Mouse (Mus musculus) kidney, postnatal 0 days (tissue): Measurements from ENCODE around the gene Iba57. TPM values are rescaled to one million over a fixed set of nuclear protein-coding genes. Genes with fewer than 3 reads are reported as not detected.

Source experiments
- ATAC-seq: fragments of 200-750 bp; cut with Nextera tagmentation; replicated peaks from 2 replicates; pipeline ENCODE4 v1.8.0; 2017; ENCODE audit warnings: low read depth, moderate number of reproducible peaks, moderate TSS enrichment, moderate library complexity; ENCODE audit not compliant: low FRiP score
- DNase-seq: peaks from one replicate; pipeline ENCODE4 v3.0.0-alpha.2; 2016; ENCODE audit warnings: low spot score
- H3K27ac ChIP-seq: fragments of 300-500 bp; sonication (generic); 2 replicates; pipeline ENCODE4 v1.5.1; 2014; ENCODE audit warnings: mild to moderate bottlenecking
- H3K27me3 ChIP-seq: fragments of 300-500 bp; sonication (generic); 2 replicates; pipeline ENCODE4 v1.6.1; 2014; ENCODE audit warnings: low read length, mixed read lengths; ENCODE audit not compliant: insufficient read depth
- H3K36me3 ChIP-seq: fragments of 300-500 bp; sonication (generic); 2 replicates; pipeline ENCODE4 v1.6.1; 2014; ENCODE audit warnings: low read length, mixed read lengths; ENCODE audit not compliant: insufficient read depth
- H3K4me1 ChIP-seq: fragments of 300-500 bp; sonication (generic); replicated peaks from 2 replicates; pipeline ENCODE4 v1.6.1; 2014; ENCODE audit warnings: antibody characterized with exemption, low read length, mixed read lengths; ENCODE audit not compliant: insufficient read depth
- H3K4me2 ChIP-seq: fragments of 300-500 bp; sonication (generic); 2 replicates; pipeline ENCODE4 v1.6.1; 2014; ENCODE audit warnings: mild to moderate bottlenecking, low read length, moderate library complexity, mixed read lengths
- H3K4me3 ChIP-seq: fragments of 300-500 bp; sonication (generic); replicated peaks from 2 replicates; pipeline ENCODE4 v1.5.1; 2014; ENCODE audit warnings: low read depth, low read length
- H3K9ac ChIP-seq: fragments of 300-500 bp; sonication (generic); 2 replicates; pipeline ENCODE4 v1.6.1; 2014; ENCODE audit warnings: low read depth, low read length
- H3K9me3 ChIP-seq: fragments of 300-500 bp; sonication (generic); replicated peaks from 2 replicates; pipeline ENCODE4 v1.6.1; 2016; ENCODE audit warnings: low read length, inconsistent platforms, mixed read lengths
- CTCF ChIP-seq: IDR thresholded peaks from 2 replicates; pipeline ENCODE4 v1.5.1; 2016; ENCODE audit warnings: antibody characterized with exemption, low read depth, mild to moderate bottlenecking, moderate library complexity
- WGBS: fragments of 180-500 bp; shearing (Covaris S2); extraction: QIAGEN DNeasy Blood & Tissue Kit; methylation state at CpG from one replicate; pipeline ENCODE4 v1.1.7; 2014; 5-methylcytosine and 5-hydroxymethylcytosine counted together
- polyA plus RNA-seq: library from polyadenylated mRNA; unstranded; fragments of >200 nt; fragmentation: Nextera tagmentation; extraction: Ambion mirVana; gene quantifications from 2 replicates; pipeline ENCODE4 v1.2.1, GENCODE M21; 2015

Iba57 gene
- polyA plus RNA-seq, 1 experiment from 2014 or later = 6.9 TPM

DNA sequence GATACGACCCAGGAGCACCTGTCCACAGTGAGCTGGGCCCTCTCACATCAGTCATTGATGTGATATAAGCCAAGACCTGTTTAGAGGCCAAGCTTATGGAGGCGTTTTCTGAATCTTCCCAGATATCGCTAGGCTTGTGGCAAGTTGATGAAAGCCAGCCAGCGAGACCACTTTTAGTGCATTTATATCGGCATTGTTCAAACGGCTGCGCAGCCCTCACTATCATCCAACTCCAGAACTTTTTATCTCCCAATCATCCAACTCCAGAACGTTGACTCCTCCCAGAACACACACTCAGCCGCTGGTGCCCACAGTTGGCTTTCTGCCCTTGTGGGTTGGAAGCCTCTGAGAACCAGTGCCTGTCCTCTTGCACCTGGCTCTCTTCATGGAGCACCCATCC is 845 bp upstream of the Iba57 start:
- Histone ChIP-seq H3K27me3 (no peaks in the 10 kb centered on the region), H3K9me3 (no peaks in the 10 kb centered on the region), H3K27ac (peak overlapping the region; percentile 100), H3K4me3 (peak overlapping the region; percentile 72), H3K4me1 (peaks cover 7% of the 10 kb centered on the region), H3K9ac (no peak overlapping the region), H3K4me2 (peak overlapping the region; percentile 56), H3K36me3 (no peaks in the 10 kb centered on the region)
- TF ChIP-seq CTCF = no peak
- ATAC-seq = no peak
- 88% methylated on average over 9 of the region's 9 CpGs for WGBS
- no peak for DNase-seq

DNA sequence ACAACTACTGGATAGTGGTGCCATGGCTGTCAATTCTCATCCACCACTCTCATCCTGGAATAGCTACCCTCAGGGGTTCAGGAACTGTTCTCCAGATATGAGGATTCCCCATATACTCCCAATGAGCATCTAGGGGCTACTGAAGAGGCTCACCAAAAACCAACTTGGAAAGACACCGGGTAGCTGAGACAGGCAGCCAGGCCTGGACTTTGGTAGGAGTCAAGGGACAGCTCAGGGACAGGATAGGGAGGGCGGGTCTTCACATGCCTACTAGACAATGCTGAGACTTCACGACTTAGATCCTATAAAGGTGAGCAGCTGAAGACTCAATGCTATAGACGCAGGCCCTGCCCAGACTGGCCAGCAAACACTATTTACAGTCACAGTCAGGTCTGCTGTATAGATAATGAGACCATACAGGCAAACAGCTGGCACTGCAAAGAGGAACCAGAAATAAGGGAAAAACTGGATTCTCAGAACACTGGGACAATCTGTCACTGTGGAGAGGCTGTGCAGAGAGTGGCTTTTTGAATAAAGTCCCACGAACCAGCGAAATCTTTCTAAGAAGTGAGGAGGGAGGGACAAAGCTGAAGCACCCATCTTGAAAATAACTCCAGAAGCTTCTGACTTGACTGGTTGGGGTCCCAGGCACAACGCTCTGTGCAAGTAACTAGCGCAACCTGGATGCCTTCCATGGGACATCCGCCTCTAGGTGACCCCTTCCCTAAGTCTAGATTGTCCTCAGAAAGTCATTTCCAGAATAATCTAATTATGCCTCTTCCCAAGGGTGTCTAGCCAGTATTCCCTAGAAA is 890 bp downstream of the Iba57 start:
- Histone ChIP-seq H3K9me3 (no peaks in the 10 kb centered on the region), H3K4me2 (peak overlapping the region; percentile 56), H3K9ac (peak overlapping the region; percentile 15; the same call in 1 of the 2 replicates), H3K27me3 (no peaks in the 10 kb centered on the region), H3K36me3 (peaks cover 8% of the 10 kb centered on the region; the same call in 1 of the 2 replicates), H3K27ac (peak overlapping the region; percentile 100), H3K4me1 (peaks cover 7% of the 10 kb centered on the region), H3K4me3 (peak overlapping the region; percentile 72)
- ATAC-seq (peak; percentile 9; the same call in 1 of the 2 replicates), DNase-seq (no peak)
- TF ChIP-seq CTCF = no peak
- 53% methylated on average over 9 of the region's 9 CpGs for WGBS

DNA sequence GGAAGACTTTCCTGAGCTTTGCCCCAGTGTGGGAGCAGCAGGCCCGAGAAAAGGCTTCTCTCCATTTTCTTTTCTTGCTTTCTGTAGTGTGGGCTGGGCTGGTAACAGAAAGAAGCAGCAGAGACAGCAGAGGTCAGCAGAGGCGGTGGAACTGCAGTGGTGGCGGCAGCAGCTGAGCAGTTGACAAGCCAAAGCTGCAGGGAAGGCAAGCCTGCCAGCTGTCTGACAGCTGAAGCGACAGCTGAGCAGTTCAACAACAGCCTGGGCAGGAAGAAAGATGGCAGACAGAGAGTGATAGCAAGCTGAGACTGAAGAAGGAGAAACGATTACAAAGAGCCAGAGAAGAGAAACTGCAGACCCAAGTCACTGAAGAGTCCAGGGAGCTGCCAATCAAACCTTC is 2.1 kb downstream of the Iba57 start:
- ATAC-seq = no peak
- Histone ChIP-seq H3K9ac (no peak overlapping the region), H3K27ac (peak overlapping the region; percentile 5; the same call in 1 of the 2 replicates), H3K27me3 (no peaks in the 10 kb centered on the region), H3K9me3 (no peaks in the 10 kb centered on the region), H3K4me1 (peaks cover 7% of the 10 kb centered on the region), H3K4me2 (no peak overlapping the region), H3K4me3 (no peak overlapping the region), H3K36me3 (peaks cover 13% of the 10 kb centered on the region)
- WGBS = 72% methylated on average over 5 of the region's 5 CpGs
- TF ChIP-seq CTCF = no peak
- DNase-seq = no peak

DNA sequence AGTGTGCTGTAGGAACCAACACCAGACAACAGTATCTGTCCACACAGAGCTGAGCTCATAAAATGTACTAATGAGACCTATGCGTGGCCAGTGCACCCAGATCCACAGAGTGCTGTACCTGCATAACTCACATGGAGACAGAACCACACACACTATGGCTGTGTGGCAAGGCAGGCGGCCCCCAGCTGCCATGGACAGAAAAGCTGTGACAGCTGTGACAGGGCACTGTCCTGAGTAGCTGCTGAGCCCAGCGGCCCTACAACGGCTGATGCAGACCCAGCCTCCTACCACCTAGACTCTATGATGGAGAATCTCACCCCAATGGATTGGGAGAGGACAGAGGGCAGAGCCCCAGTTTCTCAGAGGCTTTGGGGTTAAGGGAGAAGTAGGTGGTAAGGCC is 4.0 kb downstream of the Iba57 start:
- no peaks in the 10 kb centered on the region for H3K27me3 ChIP-seq
- H3K27ac ChIP-seq = no peak overlapping the region
- H3K9me3 ChIP-seq = no peaks in the 10 kb centered on the region
- 89% methylated on average over 4 of the region's 4 CpGs for WGBS
- H3K4me2 ChIP-seq = no peak overlapping the region
- peaks cover 7% of the 10 kb centered on the region for H3K4me1 ChIP-seq
- ATAC-seq = no peak
- H3K4me3 ChIP-seq = no peak overlapping the region
- DNase-seq = no peak
- TF ChIP-seq CTCF = no peak
- H3K36me3 ChIP-seq = peaks cover 24% of the 10 kb centered on the region
- H3K9ac ChIP-seq = no peak overlapping the region

DNA sequence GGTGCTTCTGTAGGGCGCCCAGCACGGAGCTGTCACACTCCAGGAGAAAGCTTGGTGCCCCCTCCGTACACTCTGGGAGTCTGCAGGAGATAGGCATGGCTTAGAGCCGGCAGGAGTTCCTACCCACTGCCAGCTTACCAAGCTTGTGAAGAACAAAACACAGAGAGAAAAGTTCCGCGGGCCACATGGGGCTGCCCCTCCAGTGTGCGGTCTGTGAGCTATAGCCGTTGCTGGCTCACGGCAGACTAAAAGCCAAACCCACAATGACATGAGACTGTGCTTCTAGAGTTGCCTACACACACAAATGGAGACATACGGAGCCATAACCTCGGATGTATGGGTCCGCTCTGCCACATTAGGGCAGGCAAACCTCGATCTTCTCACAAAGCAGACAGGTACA is 4.4 kb downstream of the Iba57 start:
- no peaks in the 10 kb centered on the region for H3K9me3 ChIP-seq
- no peak for ATAC-seq
- no peaks in the 10 kb centered on the region for H3K27me3 ChIP-seq
- no peak overlapping the region for H3K9ac ChIP-seq
- peaks cover 24% of the 10 kb centered on the region for H3K36me3 ChIP-seq
- H3K27ac ChIP-seq = no peak overlapping the region
- DNase-seq = no peak
- TF ChIP-seq CTCF = no peak
- 93% methylated on average over 13 of the region's 13 CpGs for WGBS
- H3K4me1 ChIP-seq = peaks cover 7% of the 10 kb centered on the region
- no peak overlapping the region for H3K4me3 ChIP-seq
- H3K4me2 ChIP-seq = no peak overlapping the region

DNA sequence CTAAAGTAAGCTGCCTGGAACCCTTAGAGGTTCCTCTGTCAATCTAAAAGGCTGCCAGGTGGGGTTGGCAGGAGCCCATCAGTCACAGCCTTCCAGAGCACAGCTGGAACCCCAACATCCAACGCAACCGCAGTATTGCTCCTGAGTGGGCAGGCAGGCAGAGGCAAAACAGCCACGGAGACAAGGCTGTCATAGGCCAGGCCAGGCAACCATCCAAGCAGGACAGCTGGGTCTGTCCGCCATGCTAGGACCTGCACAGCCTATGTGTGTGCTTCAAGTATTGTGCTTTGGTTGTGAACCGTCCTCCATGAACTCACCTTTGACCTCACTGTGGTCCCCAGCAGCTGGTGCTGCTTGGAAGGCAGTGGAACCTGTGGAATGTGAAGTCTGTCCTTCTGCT is 7.6 kb downstream of the Iba57 start:
- DNase-seq (no peak), ATAC-seq (no peak)
- TF ChIP-seq CTCF = no peak
- Histone ChIP-seq H3K27me3 (no peaks in the 10 kb centered on the region), H3K9me3 (no peaks in the 10 kb centered on the region), H3K9ac (no peak overlapping the region), H3K4me3 (no peak overlapping the region), H3K36me3 (peaks cover 24% of the 10 kb centered on the region), H3K4me1 (no peaks in the 10 kb centered on the region), H3K4me2 (no peak overlapping the region), H3K27ac (no peak overlapping the region)
- 90% methylated on average over 5 of the region's 5 CpGs for WGBS
